Mouse (Mus musculus): ENCODE measurements around the gene Rflna.

Gene Rflna

GRCm38 (mm10) chr5:125002969-125003872, at the start of gene Rflna:
Gene Rflna, plus strand, starts transcription at chr5:125003221.
- DNase-seq (ENCODE audit: low spot score in 2 of 2) = no peak

- peak in 1 of 2 experiments; percentile 29 for DNase-seq (ENCODE audit: low spot score in 2 of 2)
Observed at GRCm38 (mm10) chr5:124954404-124955305, 48.4 kb upstream of the Rflna start.

- DNase-seq (ENCODE audit: low spot score in 2 of 2) = no peak
Observed at GRCm38 (mm10) chr5:124957491-124957890, 45.5 kb upstream of the Rflna start.

- no peak for DNase-seq (ENCODE audit: low spot score in 2 of 2)
Observed at GRCm38 (mm10) chr5:124959099-124959498, 43.9 kb upstream of the Rflna start.

GRCm38 (mm10) chr5:124960131-124960901, 42.7 kb upstream of the Rflna start:
- peak; percentile 83 to 90 for DNase-seq (ENCODE audit: low spot score in 2 of 2)

- no peak for DNase-seq (ENCODE audit: low spot score in 2 of 2)
Observed at GRCm38 (mm10) chr5:124961433-124961832, 41.6 kb upstream of the Rflna start.

GRCm38 (mm10) chr5:124962761-124963160, 40.3 kb upstream of the Rflna start:
- DNase-seq (ENCODE audit: low spot score in 2 of 2) = no peak

GRCm38 (mm10) chr5:124963806-124964672, 39.0 kb upstream of the Rflna start:
- DNase-seq (ENCODE audit: low spot score in 2 of 2) = peak; percentile 21 to 43

- peak in 1 of 2 experiments; percentile 4 for DNase-seq (ENCODE audit: low spot score in 2 of 2)
Observed at GRCm38 (mm10) chr5:124966622-124967332, 36.2 kb upstream of the Rflna start.

GRCm38 (mm10) chr5:124969790-124970189, 33.2 kb upstream of the Rflna start:
- DNase-seq (ENCODE audit: low spot score in 2 of 2) = no peak

GRCm38 (mm10) chr5:124986222-124986621, 16.8 kb upstream of the Rflna start:
- DNase-seq (ENCODE audit: low spot score in 2 of 2) = no peak

GRCm38 (mm10) chr5:124986656-124987055, 16.4 kb upstream of the Rflna start:
- DNase-seq (ENCODE audit: low spot score in 2 of 2) = no peak

- peak; percentile 73 to 75 for DNase-seq (ENCODE audit: low spot score in 2 of 2)
Observed at GRCm38 (mm10) chr5:124989724-124990123, 13.3 kb upstream of the Rflna start.

GRCm38 (mm10) chr5:124992323-124992722, 10.7 kb upstream of the Rflna start:
- DNase-seq (ENCODE audit: low spot score in 2 of 2) = no peak

- peak; percentile 44 to 55 for DNase-seq (ENCODE audit: low spot score in 2 of 2)
Observed at GRCm38 (mm10) chr5:124992891-124993290, 10.1 kb upstream of the Rflna start.

- DNase-seq (ENCODE audit: low spot score in 2 of 2) = no peak
Observed at GRCm38 (mm10) chr5:124996816-124997215, 6.2 kb upstream of the Rflna start.

- DNase-seq (ENCODE audit: low spot score in 2 of 2) = no peak
Observed at GRCm38 (mm10) chr5:124997913-124998312, 5.1 kb upstream of the Rflna start.

GRCm38 (mm10) chr5:125000756-125001250, 2.2 kb upstream of the Rflna start:
- no peak for DNase-seq (ENCODE audit: low spot score in 2 of 2)

GRCm38 (mm10) chr5:125003873-125004255, 843 bp downstream of the Rflna start:
- no peak for DNase-seq (ENCODE audit: low spot score in 2 of 2)
